Mouse (Mus musculus) liver, embryonic 14.5 days (tissue): Measurements from ENCODE around the gene Hsd17b14. TPM values are rescaled to one million over a fixed set of nuclear protein-coding genes. Genes with fewer than 3 reads are reported as not detected.

ENCODE experiments used
- ATAC-seq: fragments of 200-750 bp; cut with Nextera tagmentation; 2 replicates; pipeline ENCODE4 v1.8.0; 2017; ENCODE audit warnings: moderate number of reproducible peaks, mild to moderate bottlenecking, moderate library complexity; ENCODE audit not compliant: insufficient read depth
- DNase-seq, 3 experiments: peaks; one replicate each; pipeline ENCODE4 v3.0.0-alpha.2; 2012 to 2013; ENCODE audit warnings: low read depth in 3 of 3, low spot score in 3 of 3
- H3K27ac ChIP-seq: fragments of 300-500 bp; sonication (generic); 2 replicates; pipeline ENCODE4 v1.5.1; 2014; ENCODE audit warnings: moderate library complexity, mild to moderate bottlenecking, control low read depth, inconsistent platforms
- H3K27me3 ChIP-seq: fragments of 300-500 bp; sonication (generic); 2 replicates; pipeline ENCODE4 v1.6.1; 2014; ENCODE audit warnings: mild to moderate bottlenecking, low read length, moderate library complexity; ENCODE audit not compliant: control insufficient read depth, insufficient read depth
- H3K36me3 ChIP-seq: fragments of 300-500 bp; sonication (generic); replicated peaks from 2 replicates; pipeline ENCODE4 v1.6.1; 2014; ENCODE audit warnings: low read depth; ENCODE audit not compliant: control insufficient read depth, insufficient read depth
- H3K4me1 ChIP-seq, 2 experiments: fragments of 200-500 bp in 1 of 2; fragments of 300-500 bp in 1 of 2; sonication (generic) in 1 of 2; replicated peaks; 2 replicates each; pipeline ENCODE4 v1.6.1; 2012 to 2014; ENCODE audit warnings: antibody characterized with exemption in 1 of 2, inconsistent platforms in 1 of 2, low read length in 1 of 2; ENCODE audit not compliant: control insufficient read depth in 2 of 2, insufficient read depth in 2 of 2
- H3K4me2 ChIP-seq: fragments of 300-500 bp; sonication (generic); 2 replicates; pipeline ENCODE4 v1.6.1; 2014; ENCODE audit warnings: low read depth, mild to moderate bottlenecking, control low read depth, moderate library complexity
- H3K4me3 ChIP-seq, 2 experiments: fragments of 200-500 bp in 1 of 2; fragments of 300-500 bp in 1 of 2; sonication (generic) in 1 of 2; 2 replicates each; pipeline ENCODE4 v1.5.1; 2012 to 2014; ENCODE audit warnings: low read depth in 2 of 2, low read length in 2 of 2, mild to moderate bottlenecking in 2 of 2, control low read depth in 1 of 2, inconsistent platforms in 1 of 2, moderate library complexity in 1 of 2; ENCODE audit not compliant: insufficient read depth in 1 of 2
- H3K9ac ChIP-seq: fragments of 300-500 bp; sonication (generic); replicated peaks from 2 replicates; pipeline ENCODE4 v1.6.1; 2014; ENCODE audit warnings: mild to moderate bottlenecking, control low read depth, moderate library complexity
- H3K9me3 ChIP-seq: fragments of 300-500 bp; sonication (generic); 2 replicates; pipeline ENCODE4 v1.6.1; 2016; ENCODE audit warnings: low read length, mixed read lengths; ENCODE audit not compliant: control insufficient read depth
- CTCF ChIP-seq: IDR thresholded peaks from 2 replicates; pipeline ENCODE4 v1.5.1; 2016; ENCODE audit warnings: antibody characterized with exemption, low read depth, control low read depth
- EP300 ChIP-seq: IDR thresholded peaks from 2 replicates; pipeline ENCODE4 v1.6.1; 2016; ENCODE audit warnings: antibody characterized with exemption, low read depth
- WGBS: fragments of 180-500 bp; shearing (Covaris S2); extraction: QIAGEN DNeasy Blood & Tissue Kit; methylation state at CpG from one replicate; pipeline ENCODE4 v1.1.7; 2014; ENCODE audit not compliant: insufficient replicate concordance; 5-methylcytosine and 5-hydroxymethylcytosine counted together
- polyA plus RNA-seq, 2 experiments: library from polyadenylated mRNA; depleted of rRNA in 1 of 2; stranded (reverse) in 1 of 2; unstranded in 1 of 2; fragments of >200 nt; fragmentation: Nextera tagmentation in 1 of 2; extraction: Ambion mirVana in 1 of 2; gene quantifications; 2 replicates each; pipeline versions ENCODE4 v1.2.1 to v1.2.3; 2012 to 2014

Hsd17b14 gene
- polyA plus RNA-seq, 2 experiments, result 1.2 to 2.1 TPM

GRCm38 (mm10) chr7:45539095-45539494 is 15.6 kb upstream of the Hsd17b14 start:
- Histone ChIP-seq H3K9ac (no peak overlapping the region), H3K27ac (no peak overlapping the region), H3K27me3 (no peaks in the 10 kb centered on the region), H3K4me3 (no peak overlapping the region), H3K4me2 (no peak overlapping the region), H3K36me3 (no peaks in the 10 kb centered on the region), H3K9me3 (no peaks in the 10 kb centered on the region), H3K4me1 (peaks cover 0 to 4% of the 10 kb centered on the region in 2 experiments; a peak in 2 of 4 replicates)
- WGBS, result 61% methylated on average over 3 of the region's 3 CpGs
- ATAC-seq (no peak), DNase-seq (no peak)
- TF ChIP-seq CTCF (no peak), EP300 (no peak)

GRCm38 (mm10) chr7:45540213-45540612 is 14.5 kb upstream of the Hsd17b14 start:
- Histone ChIP-seq H3K4me1 (peaks cover 0 to 4% of the 10 kb centered on the region in 2 experiments; a peak in 2 of 4 replicates), H3K9ac (no peak overlapping the region), H3K36me3 (no peaks in the 10 kb centered on the region), H3K27me3 (no peaks in the 10 kb centered on the region), H3K4me3 (no peak overlapping the region), H3K27ac (no peak overlapping the region), H3K4me2 (no peak overlapping the region), H3K9me3 (peaks cover 3% of the 10 kb centered on the region; the same call in 1 of the 2 replicates)
- 61% methylated on average over 2 of the region's 2 CpGs for WGBS
- DNase-seq, result no peak
- TF ChIP-seq EP300 (no peak), CTCF (no peak)
- no peak for ATAC-seq

GRCm38 (mm10) chr7:45544525-45544924 is 10.2 kb upstream of the Hsd17b14 start:
- H3K27ac ChIP-seq, result no peak overlapping the region
- no peak for DNase-seq
- WGBS, result 59% methylated on average over 1 of the region's 1 CpGs
- H3K27me3 ChIP-seq, result no peaks in the 10 kb centered on the region
- TF ChIP-seq CTCF, result peak; percentile 47; the same call in 1 of the 2 replicates
- no peak for TF ChIP-seq EP300
- no peak overlapping the region for H3K9ac ChIP-seq
- peaks cover 3% of the 10 kb centered on the region; the same call in 1 of the 2 replicates for H3K9me3 ChIP-seq
- ATAC-seq, result no peak
- H3K4me3 ChIP-seq, result no peak overlapping the region
- no peaks in the 10 kb centered on the region for H3K4me1 ChIP-seq
- no peaks in the 10 kb centered on the region for H3K36me3 ChIP-seq
- no peak overlapping the region for H3K4me2 ChIP-seq

GRCm38 (mm10) chr7:45549641-45550436 is 4.9 kb upstream of the Hsd17b14 start:
- H3K4me3 ChIP-seq, result no peak overlapping the region
- H3K27ac ChIP-seq, result no peak overlapping the region
- WGBS, result 77% methylated on average over 16 of the region's 16 CpGs
- no peaks in the 10 kb centered on the region for H3K9me3 ChIP-seq
- no peak for ATAC-seq
- no peak overlapping the region for H3K9ac ChIP-seq
- no peak for TF ChIP-seq EP300
- no peak for TF ChIP-seq CTCF
- H3K4me1 ChIP-seq, result no peaks in the 10 kb centered on the region
- H3K27me3 ChIP-seq, result no peaks in the 10 kb centered on the region
- no peak for DNase-seq
- H3K36me3 ChIP-seq, result no peaks in the 10 kb centered on the region
- no peak overlapping the region for H3K4me2 ChIP-seq

GRCm38 (mm10) chr7:45550821-45551511 is 3.7 kb upstream of the Hsd17b14 start:
- WGBS, result 67% methylated on average over 11 of the region's 11 CpGs
- no peaks in the 10 kb centered on the region for H3K9me3 ChIP-seq
- H3K4me2 ChIP-seq, result no peak overlapping the region
- no peaks in the 10 kb centered on the region for H3K4me1 ChIP-seq
- no peak overlapping the region for H3K27ac ChIP-seq
- H3K36me3 ChIP-seq, result no peaks in the 10 kb centered on the region
- no peak overlapping the region for H3K9ac ChIP-seq
- H3K4me3 ChIP-seq, result no peak overlapping the region
- TF ChIP-seq CTCF (no peak), EP300 (no peak)
- no peaks in the 10 kb centered on the region for H3K27me3 ChIP-seq
- ATAC-seq, result no peak
- DNase-seq, result no peak
